Mouse (Mus musculus): ENCODE data around the gene Olfr1105. TPM values are rescaled to one million over a fixed set of nuclear protein-coding genes. Genes with fewer than 3 reads are reported as not detected.

Gene Olfr1105
- polyA plus RNA-seq (2017; shearing (Covaris generic)): 0.16 TPM

DNA sequence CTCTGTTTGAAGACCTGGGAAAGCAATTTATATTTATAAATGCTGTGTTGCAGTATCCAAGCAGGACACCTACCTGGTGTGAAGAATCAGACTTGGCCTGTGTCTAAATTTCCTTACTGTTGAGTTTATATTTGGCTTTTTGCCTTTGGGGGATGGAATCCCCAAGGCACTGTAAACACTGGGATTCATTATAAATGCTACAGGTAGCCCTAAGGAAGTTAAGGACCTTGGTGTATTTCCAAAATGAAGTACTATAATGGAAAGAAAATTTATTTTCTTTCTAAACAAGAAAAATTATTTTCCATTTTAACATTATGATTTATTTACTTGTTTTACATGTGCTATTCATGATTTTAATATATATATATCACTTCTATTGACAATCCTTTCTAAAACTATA is at the start of gene Olfr1105:
Olfr1105 (minus strand) TSS at position 101 of the 400 bp plus-strand sequence.

DNA sequence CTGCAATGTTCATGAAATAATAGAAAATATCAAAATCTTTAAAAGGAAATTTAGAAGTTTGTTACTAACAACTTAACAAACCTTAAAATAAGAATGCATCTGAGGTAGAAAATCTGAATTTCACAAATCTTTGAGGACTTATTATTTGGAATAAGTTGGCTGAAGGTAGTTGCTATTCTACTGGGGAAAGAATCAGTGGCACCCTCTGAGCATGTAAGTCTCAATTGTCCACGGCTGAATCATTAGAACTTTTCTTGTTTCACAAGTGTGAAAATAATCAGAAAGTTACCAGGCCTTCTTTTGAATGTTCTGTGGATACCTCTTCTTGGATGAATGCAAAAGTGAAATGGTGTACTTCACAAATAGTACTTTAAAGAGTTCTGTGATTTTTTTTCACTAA is 39.4 kb upstream of the Olfr1105 start, which contains the start of gene Olfr1107:
Olfr1107 (minus strand) TSS at position 101 of the 400 bp plus-strand sequence.

DNA sequence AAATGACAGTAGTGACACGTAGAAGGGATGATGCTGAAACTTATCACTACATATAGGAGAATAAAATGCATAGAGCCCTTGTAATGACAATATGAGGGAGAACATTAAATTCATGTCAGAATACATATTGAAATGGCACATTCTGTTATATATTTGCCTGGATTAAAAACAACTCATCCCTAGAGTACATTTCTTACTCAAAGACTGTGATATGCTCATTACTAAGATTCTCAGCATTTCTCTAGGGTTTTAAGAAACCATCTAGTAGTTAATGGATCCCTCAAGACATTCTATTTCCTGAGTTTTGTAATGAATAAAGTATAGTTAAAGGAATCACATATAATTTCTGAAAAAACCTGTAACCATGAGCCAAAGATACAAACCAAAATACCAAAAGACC is 15.8 kb upstream of the Olfr1105 start, which contains the start of gene Olfr1106:
Olfr1106 (minus strand) TSS at position 101 of the 400 bp plus-strand sequence.

GRCm38 (mm10) chr2:87026980-87027379 is 9.4 kb downstream of the Olfr1105 start, which contains the start of gene Olfr1104:
Gene Olfr1104, minus strand, starts transcription at chr2:87027080.

GRCm38 (mm10) chr2:86998098-86998497 is 38.2 kb downstream of the Olfr1105 start, which contains the start of gene Olfr1102:
Gene Olfr1102, plus strand, starts transcription at chr2:86998398.

DNA sequence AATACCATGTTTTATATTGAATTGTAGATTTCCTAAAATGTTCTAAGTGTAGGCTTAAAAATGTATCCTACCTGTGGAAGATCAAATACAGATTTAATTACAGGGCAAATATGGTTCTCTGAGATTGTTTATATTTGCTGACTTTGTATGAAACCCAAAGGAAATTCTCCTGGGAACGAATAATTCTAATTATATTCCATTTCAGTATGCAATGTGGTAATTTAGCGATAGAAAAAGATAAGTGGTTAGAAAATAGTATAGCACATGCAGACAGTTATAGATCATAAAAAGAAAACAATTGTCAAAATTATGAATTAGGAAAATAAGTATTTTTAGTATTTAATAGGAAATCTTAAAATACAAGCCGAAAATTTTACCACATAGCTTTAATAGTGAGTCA is 45.2 kb downstream of the Olfr1105 start, which contains the start of gene Olfr1101:
Olfr1101 (minus strand) TSS at position 101 of the 400 bp plus-strand sequence.

Other genes starting within 250 kb of the Olfr1105 start
- not detected for gene Olfr141, start 226.5 kb downstream of the Olfr1105 start, polyA plus RNA-seq (2017; shearing (Covaris generic))
- gene Olfr1094, start 211.9 kb downstream of the Olfr1105 start, polyA plus RNA-seq (2017; shearing (Covaris generic)): not detected
- gene Olfr1095, start 184.8 kb downstream of the Olfr1105 start, polyA plus RNA-seq (2017; shearing (Covaris generic)): not detected
- gene Gm13723, start 161.7 kb downstream of the Olfr1105 start, polyA plus RNA-seq (2017; shearing (Covaris generic)): not detected
- 0.11 TPM for gene Olfr1097, start 144.3 kb downstream of the Olfr1105 start, polyA plus RNA-seq (2017; shearing (Covaris generic))
- not detected for gene Olfr1098, start 112.0 kb downstream of the Olfr1105 start, polyA plus RNA-seq (2017; shearing (Covaris generic))
- gene Olfr1099, start 75.8 kb downstream of the Olfr1105 start, polyA plus RNA-seq (2017; shearing (Covaris generic)): not detected
- not detected for gene Olfr1100, start 56.6 kb downstream of the Olfr1105 start, polyA plus RNA-seq (2017; shearing (Covaris generic))
- gene Olfr1101, start 45.3 kb downstream of the Olfr1105 start, polyA plus RNA-seq (2017; shearing (Covaris generic)): not detected
- gene Olfr1102, start 38.1 kb downstream of the Olfr1105 start, polyA plus RNA-seq (2017; shearing (Covaris generic)): not detected
- not detected for gene Olfr1104, start 9.5 kb downstream of the Olfr1105 start, polyA plus RNA-seq (2017; shearing (Covaris generic))
- not detected for gene Olfr1106, start 15.7 kb upstream of the Olfr1105 start, polyA plus RNA-seq (2017; shearing (Covaris generic))
- gene Olfr1107, start 39.3 kb upstream of the Olfr1105 start, polyA plus RNA-seq (2017; shearing (Covaris generic)): not detected
- not detected for gene Olfr1109, start 59.5 kb upstream of the Olfr1105 start, polyA plus RNA-seq (2017; shearing (Covaris generic))
- not detected for gene Olfr259, start 78.0 kb upstream of the Olfr1105 start, polyA plus RNA-seq (2017; shearing (Covaris generic))
- gene Olfr1110, start 103.8 kb upstream of the Olfr1105 start, polyA plus RNA-seq (2017; shearing (Covaris generic)): not detected
- not detected for gene Olfr1111, start 116.1 kb upstream of the Olfr1105 start, polyA plus RNA-seq (2017; shearing (Covaris generic))
- not detected for gene Olfr1112, start 151.3 kb upstream of the Olfr1105 start, polyA plus RNA-seq (2017; shearing (Covaris generic))
- not detected for gene Olfr1113, start 172.4 kb upstream of the Olfr1105 start, polyA plus RNA-seq (2017; shearing (Covaris generic))
- not detected for gene Olfr1115, start 211.5 kb upstream of the Olfr1105 start, polyA plus RNA-seq (2017; shearing (Covaris generic))
- gene Olfr1116, start 231.0 kb upstream of the Olfr1105 start, polyA plus RNA-seq (2017; shearing (Covaris generic)): 0.15 TPM